Mouse (Mus musculus) lung, postnatal 14 days (tissue): ENCODE results near the gene Eral1.

ENCODE experiments used
- DNase-seq: peaks from one replicate; pipeline ENCODE4 v3.0.0; 2021

Gene Eral1

DNA sequence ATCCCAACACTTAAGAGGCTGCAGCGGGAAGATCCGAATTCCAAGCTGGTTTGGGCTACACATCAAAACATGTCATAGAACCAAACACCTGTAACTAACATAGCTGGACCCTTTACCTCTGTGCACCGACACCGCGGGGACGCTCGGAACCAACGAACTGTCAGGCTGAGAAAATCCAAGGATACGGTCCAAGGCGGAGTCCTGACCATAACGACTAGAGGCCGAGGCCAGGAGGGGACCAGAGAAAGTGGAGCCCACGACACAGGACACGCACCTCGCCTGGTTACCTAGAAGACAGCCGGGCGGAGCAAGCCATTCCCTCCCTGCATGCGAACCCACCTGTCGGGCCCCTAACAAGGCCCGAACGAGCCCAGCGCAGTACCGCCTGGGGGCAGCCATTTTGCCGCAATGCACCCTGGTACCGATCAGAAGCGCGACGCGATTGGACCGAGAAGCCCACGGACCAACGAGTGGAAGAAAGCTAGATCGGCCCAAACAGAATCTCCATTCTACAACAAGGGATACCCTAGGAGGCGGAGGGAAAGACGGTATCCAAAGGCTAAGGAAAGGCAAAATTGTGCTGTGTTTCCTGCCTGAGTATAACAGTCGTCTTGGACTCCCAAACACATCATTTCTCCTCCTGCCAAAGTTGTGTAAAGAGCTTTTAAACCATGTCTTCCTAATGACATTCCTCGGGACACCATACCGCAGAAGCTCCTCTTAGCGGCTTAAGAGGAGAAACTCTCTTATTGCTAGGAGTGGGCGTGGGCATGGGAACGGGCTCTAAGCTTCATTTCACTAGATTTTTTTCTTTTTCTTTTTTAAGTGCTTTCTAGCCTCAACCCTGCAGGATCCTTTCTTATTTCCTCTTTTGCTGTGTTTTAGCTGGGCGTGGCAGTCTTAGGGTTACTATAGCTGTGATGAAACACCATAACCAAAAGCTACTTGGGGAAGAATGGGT, at the start of gene Eral1:
Gene Eral1 (minus strand): TSS at position 423 of the 961 bp plus-strand sequence.
- peak; percentile 83 for DNase-seq

DNA sequence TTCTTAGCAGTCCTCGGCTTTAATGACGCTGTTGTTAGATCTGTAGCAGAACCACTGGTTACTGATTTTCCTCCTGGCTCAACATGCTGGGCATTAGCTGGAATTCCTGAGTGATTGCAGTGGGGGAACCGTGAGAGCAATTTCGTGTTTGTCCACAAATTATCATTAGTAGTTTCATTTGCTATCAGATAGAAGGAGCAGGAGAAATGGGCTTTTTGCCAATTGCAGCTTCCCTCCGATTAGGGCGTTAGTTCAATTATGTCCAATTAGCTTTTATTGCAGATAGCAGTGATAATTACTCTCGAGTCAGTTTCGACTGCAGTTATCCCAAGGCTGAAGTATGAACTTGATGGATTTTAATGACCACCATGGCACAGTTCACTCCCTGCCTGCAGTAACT, 49.3 kb upstream of the Eral1 start:
- DNase-seq: no peak

- no peak for DNase-seq
These were observed 46.6 kb upstream of the Eral1 start for GRCm38 (mm10) chr11:78126739-78127138.

DNA sequence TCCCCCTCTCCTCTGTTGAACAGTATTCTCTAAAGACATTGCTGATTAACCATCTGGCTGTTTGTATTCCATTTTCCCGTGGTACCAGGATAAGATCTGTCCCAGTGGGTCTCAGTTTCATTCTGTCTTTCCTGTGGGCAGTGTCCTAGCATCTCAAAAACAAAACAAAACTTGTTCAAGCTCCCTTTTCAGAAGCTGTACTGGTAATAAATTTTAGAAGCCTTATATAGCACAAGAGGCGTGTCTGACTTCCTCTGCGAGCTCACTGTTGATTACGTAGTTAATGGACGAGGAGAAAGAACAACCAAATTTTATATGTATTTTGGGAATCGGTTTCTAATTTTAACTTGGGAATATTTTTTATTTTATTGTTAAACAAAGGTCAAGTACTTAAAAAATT, 45.5 kb upstream of the Eral1 start:
- DNase-seq: no peak

- DNase-seq: no peak
These were observed 43.6 kb upstream of the Eral1 start for GRCm38 (mm10) chr11:78123782-78124181.

- DNase-seq: no peak
These were observed 42.6 kb upstream of the Eral1 start for GRCm38 (mm10) chr11:78122815-78123214.

DNA sequence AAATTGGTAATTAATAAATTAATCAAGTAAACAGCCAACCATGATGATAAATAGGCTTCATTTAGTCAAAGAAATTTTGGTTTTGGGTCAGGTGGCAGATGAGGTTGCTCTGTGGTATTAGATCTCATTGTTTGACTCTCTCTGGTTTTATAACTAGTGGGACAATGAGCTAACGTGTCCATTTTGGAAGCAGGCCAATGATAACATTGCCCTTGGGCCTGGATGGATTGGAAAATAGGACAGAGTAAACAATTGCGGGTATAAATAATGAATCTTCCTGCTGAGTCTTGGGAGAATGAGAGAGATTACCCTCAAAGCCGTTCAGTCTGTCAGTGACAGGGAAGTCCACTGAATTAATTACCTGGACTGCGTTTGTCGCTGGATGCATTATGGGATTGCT, 41.0 kb upstream of the Eral1 start:
- peak; percentile 23 for DNase-seq

- no peak for DNase-seq
These were observed 39.7 kb upstream of the Eral1 start for GRCm38 (mm10) chr11:78119898-78120297.

- DNase-seq: no peak
These were observed 38.3 kb upstream of the Eral1 start for GRCm38 (mm10) chr11:78118467-78118866.

- DNase-seq: no peak
These were observed 35.9 kb upstream of the Eral1 start for GRCm38 (mm10) chr11:78116146-78116410.

GRCm38 (mm10) chr11:78115367-78116145, 35.4 kb upstream of the Eral1 start:
- peak; percentile 92 for DNase-seq

- DNase-seq: no peak
These were observed 34.6 kb upstream of the Eral1 start for GRCm38 (mm10) chr11:78114676-78115366.

DNA sequence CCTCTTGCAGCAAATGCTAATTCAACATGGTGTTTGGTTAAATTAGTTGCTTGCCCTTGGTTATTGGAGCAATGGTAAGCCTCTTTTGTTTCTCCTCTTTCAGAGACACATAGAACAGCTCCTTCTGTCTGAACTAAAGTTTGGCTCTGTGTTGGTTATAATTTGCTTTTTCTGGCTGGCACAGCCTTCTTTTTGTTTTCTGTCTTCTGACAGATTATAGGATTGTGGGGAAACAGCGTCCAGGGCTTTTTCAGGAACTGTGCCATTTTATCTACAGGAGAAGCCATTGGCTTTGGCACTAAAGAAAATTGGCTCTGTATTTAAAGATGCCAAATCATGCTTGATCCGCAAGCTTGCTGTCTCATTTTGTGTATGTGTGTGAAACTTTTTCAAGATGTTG, 33.4 kb upstream of the Eral1 start:
- no peak for DNase-seq

DNA sequence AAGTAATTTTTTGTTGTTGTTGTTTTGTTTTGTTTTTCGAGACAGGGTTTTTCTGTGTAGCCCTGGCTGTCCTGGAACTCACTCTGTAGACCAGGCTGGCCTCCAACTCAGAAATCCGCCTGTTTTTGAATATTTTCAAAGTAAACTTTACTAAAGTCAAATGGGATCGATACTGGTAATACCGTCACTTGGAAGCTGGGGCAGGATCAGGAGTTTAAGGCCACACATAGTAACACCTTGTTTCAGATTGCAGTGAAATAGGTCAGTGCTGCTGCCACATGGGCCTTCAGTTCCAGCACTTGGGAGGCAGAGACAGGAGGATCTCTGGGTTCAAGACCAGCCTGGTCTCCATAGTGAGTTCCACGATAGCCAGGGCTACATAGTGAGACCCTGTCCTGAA, 24.3 kb upstream of the Eral1 start:
- no peak for DNase-seq

- DNase-seq: peak; percentile 23
These were observed 23.0 kb upstream of the Eral1 start for GRCm38 (mm10) chr11:78102958-78103747.

- no peak for DNase-seq
These were observed 22.0 kb upstream of the Eral1 start for GRCm38 (mm10) chr11:78102142-78102541.

GRCm38 (mm10) chr11:78100746-78101145, 20.6 kb upstream of the Eral1 start:
- no peak for DNase-seq

DNA sequence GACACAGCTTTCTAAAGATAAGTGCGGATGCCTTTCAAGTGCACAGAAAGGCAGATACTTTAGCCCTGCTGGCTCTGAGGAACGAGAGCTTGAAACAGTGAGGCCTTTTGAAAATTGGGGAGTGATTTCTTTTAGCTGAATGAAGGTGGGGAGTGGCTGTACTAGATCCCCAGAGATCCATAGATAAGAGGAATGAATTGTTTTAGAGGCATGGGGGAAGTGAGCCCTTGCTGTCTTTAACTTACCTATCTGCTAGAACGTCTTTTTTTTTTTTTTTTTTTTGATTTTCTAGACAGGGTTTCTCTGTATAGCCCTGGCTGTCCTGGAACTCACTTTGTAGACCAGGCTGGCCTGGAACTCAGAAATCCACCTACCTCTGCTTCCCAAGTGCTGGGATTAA, 16.9 kb upstream of the Eral1 start:
- no peak for DNase-seq

GRCm38 (mm10) chr11:78095144-78095516, 14.9 kb upstream of the Eral1 start:
- DNase-seq: no peak

GRCm38 (mm10) chr11:78094504-78095143, 14.4 kb upstream of the Eral1 start, which contains the start of gene Fam222b:
TSS of gene Fam222b (plus strand) at chr11:78094660.
- DNase-seq: peak; percentile 95

GRCm38 (mm10) chr11:78094137-78094503, 13.9 kb upstream of the Eral1 start:
- no peak for DNase-seq

DNA sequence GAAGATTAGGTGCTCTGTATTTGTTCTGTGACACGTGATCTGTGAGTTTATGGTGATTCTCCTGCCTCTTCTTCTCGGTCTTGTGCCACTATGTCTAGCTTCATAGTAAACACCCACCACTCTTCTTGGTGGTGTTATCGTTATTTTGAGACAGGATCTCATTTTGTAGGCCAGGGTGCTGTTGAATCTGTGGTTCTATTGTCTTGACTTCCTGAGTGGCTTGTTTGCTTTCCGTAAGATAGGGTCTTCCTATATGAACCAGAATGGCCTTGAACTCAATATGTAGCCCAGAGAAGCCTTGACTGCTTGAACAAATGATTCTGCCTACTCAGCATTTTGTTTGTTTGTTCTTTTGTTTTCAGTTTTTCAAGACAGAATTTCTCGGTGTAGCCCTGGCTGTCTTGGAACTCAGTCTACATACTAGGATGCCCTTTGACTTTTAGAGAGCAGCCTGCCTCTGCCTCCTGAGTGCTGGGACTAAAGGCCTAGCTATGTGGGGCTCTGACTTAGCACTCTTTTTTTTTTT, 7.6 kb upstream of the Eral1 start:
- no peak for DNase-seq
